Mouse (Mus musculus): ENCODE measurements around the gene N4bp2l1. TPM values are rescaled to one million over a fixed set of nuclear protein-coding genes. Genes with fewer than 3 reads are reported as not detected.

N4bp2l1 gene
- total RNA-seq, 2 experiments from 2014 or later = 47.3 to 57.2 TPM

- DNase-seq (ENCODE audit: extremely low spot score in 1 of 2, low spot score in 1 of 2) = no peak
Observed at GRCm38 (mm10) chr5:150570496-150571219, 26.3 kb downstream of the N4bp2l1 start.

- DNase-seq (ENCODE audit: extremely low spot score in 1 of 2, low spot score in 1 of 2) = no peak
Observed at GRCm38 (mm10) chr5:150566971-150567370, 30.0 kb downstream of the N4bp2l1 start.

GRCm38 (mm10) chr5:150566226-150566625 lies 30.8 kb downstream of the N4bp2l1 start:
- no peak for DNase-seq (ENCODE audit: extremely low spot score in 1 of 2, low spot score in 1 of 2)

- DNase-seq (ENCODE audit: extremely low spot score in 1 of 2, low spot score in 1 of 2) = no peak
Observed at GRCm38 (mm10) chr5:150564426-150564825, 32.6 kb downstream of the N4bp2l1 start.

GRCm38 (mm10) chr5:150561783-150562182 lies 35.2 kb downstream of the N4bp2l1 start:
- no peak for DNase-seq (ENCODE audit: extremely low spot score in 1 of 2, low spot score in 1 of 2)

- DNase-seq (ENCODE audit: extremely low spot score in 1 of 2, low spot score in 1 of 2) = no peak
Observed at GRCm38 (mm10) chr5:150561376-150561775, 35.6 kb downstream of the N4bp2l1 start.

- no peak for DNase-seq (ENCODE audit: extremely low spot score in 1 of 2, low spot score in 1 of 2)
Observed at GRCm38 (mm10) chr5:150560851-150561250, 36.1 kb downstream of the N4bp2l1 start.

- DNase-seq (ENCODE audit: extremely low spot score in 1 of 2, low spot score in 1 of 2) = no peak
Observed at GRCm38 (mm10) chr5:150559519-150560103, 37.4 kb downstream of the N4bp2l1 start.

GRCm38 (mm10) chr5:150551637-150552036 lies 45.4 kb downstream of the N4bp2l1 start:
- no peak for DNase-seq (ENCODE audit: extremely low spot score in 1 of 2, low spot score in 1 of 2)

GRCm38 (mm10) chr5:150543184-150543583 lies 53.8 kb downstream of the N4bp2l1 start:
- DNase-seq (ENCODE audit: extremely low spot score in 1 of 2, low spot score in 1 of 2) = no peak

- no peak for DNase-seq (ENCODE audit: extremely low spot score in 1 of 2, low spot score in 1 of 2)
Observed at GRCm38 (mm10) chr5:150541302-150541701, 55.7 kb downstream of the N4bp2l1 start.

- no peak for DNase-seq (ENCODE audit: extremely low spot score in 1 of 2, low spot score in 1 of 2)
Observed at GRCm38 (mm10) chr5:150525239-150525638, 71.7 kb downstream of the N4bp2l1 start.

- no peak for DNase-seq (ENCODE audit: extremely low spot score in 1 of 2, low spot score in 1 of 2)
Observed at GRCm38 (mm10) chr5:150522867-150523234, 74.1 kb downstream of the N4bp2l1 start.

- peak; percentile 92 to 95 for DNase-seq (ENCODE audit: extremely low spot score in 1 of 2, low spot score in 1 of 2)
Observed at GRCm38 (mm10) chr5:150521937-150522866, 74.8 kb downstream of the N4bp2l1 start, which contains the start of gene Brca2. Brca2 (plus strand) TSS chr5:150522630.

Other genes with a start within 250 kb of the N4bp2l1 start
- not detected for gene Zar1l, start 79.0 kb downstream of the N4bp2l1 start, total RNA-seq (2021)
- gene Brca2, start 74.6 kb downstream of the N4bp2l1 start, total RNA-seq (2021) = 1 to 10 TPM; 5.4 to 7.4 TPM
- gene N4bp2l2, start 69.0 kb upstream of the N4bp2l1 start, total RNA-seq (2021) = 10 to 100 TPM; 75.6 to 79.6 TPM
- gene Pds5b, start 76.6 kb upstream of the N4bp2l1 start, total RNA-seq (2021) = 10 to 100 TPM; 70.4 to 80.4 TPM